Mouse (Mus musculus) lung, postnatal 25 days (tissue): ENCODE data around the gene AC161166.1.
A peak's percentile ranks its signal among the peaks of the same experiment; 100 is the strongest.
"Not testable (repeated sequence)": the region's sequence is repeated elsewhere in the genome, so short reads cannot be mapped to it uniquely, and the experiment has no call there.

Experiments
- DNase-seq: peaks from one replicate; pipeline ENCODE4 v3.0.0; 2022; ENCODE audit warnings: low spot score

The AC161166.1 gene

GRCm38 (mm10) chr7:24525686-24526420 lies 13.6 kb upstream of the AC161166.1 start:
- DNase-seq, result no peak

GRCm38 (mm10) chr7:24524978-24525377 lies 12.7 kb upstream of the AC161166.1 start:
- DNase-seq, result no peak

- DNase-seq, result no peak
These were observed 11.5 kb upstream of the AC161166.1 start for GRCm38 (mm10) chr7:24523723-24524122.

- DNase-seq, result no peak
These were observed 10.6 kb upstream of the AC161166.1 start for GRCm38 (mm10) chr7:24522805-24523204.

GRCm38 (mm10) chr7:24520054-24520453 lies 7.8 kb upstream of the AC161166.1 start:
- DNase-seq, result not testable (repeated sequence)

- DNase-seq, result no peak
These were observed 6.9 kb upstream of the AC161166.1 start for GRCm38 (mm10) chr7:24519130-24519529.

- no peak for DNase-seq
These were observed 5.4 kb upstream of the AC161166.1 start for GRCm38 (mm10) chr7:24517654-24518053.

- DNase-seq, result no peak
These were observed 4.8 kb upstream of the AC161166.1 start for GRCm38 (mm10) chr7:24517077-24517476.

GRCm38 (mm10) chr7:24516319-24516718 lies 4.1 kb upstream of the AC161166.1 start:
- DNase-seq, result not testable (repeated sequence)

- no peak for DNase-seq
These were observed 4.5 kb downstream of the AC161166.1 start for GRCm38 (mm10) chr7:24507726-24508114.

GRCm38 (mm10) chr7:24506838-24507725 lies 5.2 kb downstream of the AC161166.1 start, which contains the start of gene Zfp428:
Zfp428 (plus strand) TSS chr7:24507006.
- peak; percentile 83 for DNase-seq

GRCm38 (mm10) chr7:24506476-24506837 lies 5.8 kb downstream of the AC161166.1 start:
- DNase-seq, result no peak

- no peak for DNase-seq
These were observed 6.2 kb downstream of the AC161166.1 start for GRCm38 (mm10) chr7:24506065-24506459.

- no peak for DNase-seq
These were observed 6.7 kb downstream of the AC161166.1 start for GRCm38 (mm10) chr7:24505447-24506064.

GRCm38 (mm10) chr7:24504868-24505267 lies 7.4 kb downstream of the AC161166.1 start:
- no peak for DNase-seq

- no peak for DNase-seq
These were observed 8.3 kb downstream of the AC161166.1 start for GRCm38 (mm10) chr7:24504004-24504403.

- peak; percentile 23 for DNase-seq
These were observed 10.8 kb downstream of the AC161166.1 start for GRCm38 (mm10) chr7:24501492-24501891.

- no peak for DNase-seq
These were observed 11.3 kb downstream of the AC161166.1 start for GRCm38 (mm10) chr7:24500929-24501328.

- no peak for DNase-seq
These were observed 12.2 kb downstream of the AC161166.1 start for GRCm38 (mm10) chr7:24499856-24500577.

GRCm38 (mm10) chr7:24488303-24488702 lies 24.0 kb downstream of the AC161166.1 start:
- DNase-seq, result no peak

- DNase-seq, result no peak
These were observed 24.9 kb downstream of the AC161166.1 start for GRCm38 (mm10) chr7:24487403-24487802.

GRCm38 (mm10) chr7:24486654-24487130 lies 25.6 kb downstream of the AC161166.1 start:
- no peak for DNase-seq
